Mouse (Mus musculus): ENCODE results near the gene Chd5.

- TF ChIP-seq CTCF (IDR thresholded peaks at IDR 0.05; ENCODE audit: control insufficient read depth, insufficient read depth, low read length) (no peak), POLR2A (IDR thresholded peaks at IDR 0.05; ENCODE audit: borderline replicate concordance, control insufficient read depth, low read depth, low read length) (no peak)
These were observed 85.1 kb downstream of the Chd5 start for GRCm38 (mm10) chr4:152423576-152423975.

Data from bone marrow, adult 2 months (tissue).